Mouse (Mus musculus) erythroblast, embryonic 14.5 days (primary cell): Measurements from ENCODE around the gene C2cd2.

ENCODE experiments used
- GATA1 ChIP-seq: IDR thresholded peaks from 2 replicates; pipeline ENCODE4 v1.6.1; 2012; ENCODE audit warnings: low read length, inconsistent platforms, mixed read lengths
- TAL1 ChIP-seq: IDR thresholded peaks from 3 replicates; pipeline ENCODE4 v1.6.1; 2012; ENCODE audit warnings: low read length, inconsistent platforms, mixed read lengths

GRCm38 (mm10) chr16:97919793-97920192 lies 42.6 kb downstream of the C2cd2 start:
- TF ChIP-seq GATA1 (no peak), TAL1 (no peak)
